ENCODE assay signal across 31 mouse cellular contexts in the genomic region with DNA sequence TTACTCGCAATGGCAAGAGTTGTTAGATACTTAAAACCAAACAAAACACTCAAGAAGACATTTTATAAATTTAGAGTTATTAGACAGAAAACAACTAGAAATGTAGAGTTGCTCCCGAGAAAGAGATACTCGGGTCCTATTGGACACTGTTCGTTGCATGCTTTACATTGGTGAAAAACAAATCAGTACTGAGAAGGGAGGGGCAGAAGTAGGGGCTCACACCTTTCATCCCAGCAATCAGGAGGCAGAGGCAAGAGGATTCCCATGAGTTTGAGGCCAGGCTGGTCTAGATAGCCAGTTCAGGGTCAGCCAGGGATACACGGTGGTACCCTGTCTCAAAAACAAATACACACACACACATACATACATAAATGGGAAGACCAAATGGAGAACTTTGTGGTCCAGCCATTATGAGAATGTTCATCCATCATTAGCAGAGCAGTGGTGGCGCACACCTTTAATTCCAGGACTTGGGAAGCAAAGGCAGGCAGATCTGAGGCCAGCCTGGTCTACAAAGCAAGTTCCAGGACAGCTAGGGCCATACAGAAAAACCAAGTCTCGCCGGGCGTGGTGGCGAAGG.
"Had no signal": no experiment of that assay in that cellular context is flagged by ENCODE, and none has a peak within 500 bp of the region (broad histone marks: within the 10 kb centered on the region; RNA-seq: fewer than 3 reads in every experiment).

No protein-coding gene starts in this region.

- H3K4me1 ChIP-seq: heart, embryonic 10.5 days; heart, embryonic 12.5 days; heart, embryonic 13.5 days; heart, embryonic 15.5 days; hindbrain, embryonic 10.5 days; hindbrain, embryonic 12.5 days; hindbrain, embryonic 13.5 days; hindbrain, embryonic 15.5 days; intestine, embryonic 15.5 days; kidney, embryonic 15.5 days had no signal

- H3K27ac ChIP-seq: heart, embryonic 10.5 days; heart, embryonic 13.5 days; heart, embryonic 15.5 days; hindbrain, embryonic 10.5 days; hindbrain, embryonic 12.5 days; hindbrain, embryonic 13.5 days; hindbrain, embryonic 14.5 days; hindbrain, embryonic 15.5 days; hindbrain, postnatal 0 days; intestine, embryonic 15.5 days; kidney, embryonic 15.5 days; kidney, postnatal 0 days; left cerebral cortex, adult 2 months had no signal

- H3K27me3 ChIP-seq: heart, embryonic 12.5 days; heart, embryonic 13.5 days; heart, embryonic 15.5 days; hindbrain, embryonic 12.5 days; hindbrain, embryonic 13.5 days; hindbrain, embryonic 15.5 days; intestine, embryonic 15.5 days; kidney, embryonic 15.5 days had no signal

- H3K4me2 ChIP-seq: heart, embryonic 11.5 days; heart, embryonic 12.5 days; heart, embryonic 13.5 days; heart, embryonic 15.5 days; hindbrain, embryonic 12.5 days; hindbrain, embryonic 13.5 days; hindbrain, embryonic 14.5 days; hindbrain, embryonic 15.5 days; intestine, embryonic 15.5 days; kidney, embryonic 15.5 days had no signal

- H3K4me3 ChIP-seq: heart, embryonic 10.5 days; heart, embryonic 12.5 days; heart, embryonic 13.5 days; heart, embryonic 15.5 days; hindbrain, embryonic 10.5 days; hindbrain, embryonic 12.5 days; hindbrain, embryonic 13.5 days; hindbrain, embryonic 15.5 days; intestine, embryonic 15.5 days; kidney, embryonic 15.5 days; left cerebral cortex, adult 2 months had no signal

- H3K9me3 ChIP-seq: heart, embryonic 10.5 days; heart, embryonic 12.5 days; heart, embryonic 13.5 days; heart, embryonic 15.5 days; hindbrain, embryonic 10.5 days; hindbrain, embryonic 12.5 days; hindbrain, embryonic 13.5 days; hindbrain, embryonic 15.5 days; intestine, embryonic 15.5 days; kidney, embryonic 15.5 days had no signal

- DNase-seq: heart, postnatal 10 days; heart, postnatal 14 days; heart, postnatal 36 days; heart, postnatal 4 days; kidney, adult 11 months; kidney, adult 18-20 months; kidney, adult 2 months; kidney, adult 8-10 months; kidney, adult 9 months; kidney, postnatal 10 days; kidney, postnatal 14 days; kidney, postnatal 25 days; kidney, postnatal 36 days; kidney, postnatal 4 days; layer of hippocampus, adult 9-11 months; layer of hippocampus, postnatal 36 days had no signal

- H3K9ac ChIP-seq: heart, embryonic 12.5 days; heart, embryonic 13.5 days; heart, embryonic 15.5 days; hindbrain, embryonic 12.5 days; hindbrain, embryonic 13.5 days; hindbrain, embryonic 14.5 days; hindbrain, embryonic 15.5 days; intestine, embryonic 15.5 days; kidney, embryonic 15.5 days had no signal
